Mouse (Mus musculus): ENCODE measurements around the gene Dcp1a. TPM values are rescaled to one million over a fixed set of nuclear protein-coding genes. Genes with fewer than 3 reads are reported as not detected.

The Dcp1a gene
- polyA plus RNA-seq, 1 experiment from 2014 or later: 31.9 TPM

GRCm38 (mm10) chr14:30562343-30562742 is 83.0 kb downstream of the Dcp1a start:
- Histone ChIP-seq H3K36me3 (peaks cover 83% of the 10 kb centered on the region), H3K4me1 (peaks cover 10% of the 10 kb centered on the region; the same call in 1 of the 2 replicates)
- ATAC-seq (ENCODE audit: low FRiP score, low read depth): no peak

GRCm38 (mm10) chr14:30564451-30564850 is 85.1 kb downstream of the Dcp1a start:
- H3K27me3 ChIP-seq: no peaks in the 10 kb centered on the region
- no peak overlapping the region for H3K4me2 ChIP-seq (replicated peaks)
- peaks cover 10% of the 10 kb centered on the region; the same call in 1 of the 2 replicates for H3K4me1 ChIP-seq
- no peak overlapping the region for H3K4me3 ChIP-seq
- no peak overlapping the region for H3K27ac ChIP-seq (replicated peaks)
- WGBS: 98% methylated on average over 2 of the region's 2 CpGs
- no peak overlapping the region for H3K9ac ChIP-seq (replicated peaks)
- no peaks in the 10 kb centered on the region for H3K9me3 ChIP-seq
- no peak for ATAC-seq (ENCODE audit: low FRiP score, low read depth)
- H3K36me3 ChIP-seq: peaks cover 82% of the 10 kb centered on the region

More at GRCm38 (mm10) chr14:30562343-30562742, 83.0 kb downstream of the Dcp1a start:
- Histone ChIP-seq H3K4me3 (no peak overlapping the region), H3K9me3 (no peaks in the 10 kb centered on the region), H3K27me3 (no peaks in the 10 kb centered on the region), H3K9ac (replicated peaks) (no peak overlapping the region), H3K4me2 (replicated peaks) (no peak overlapping the region), H3K27ac (replicated peaks) (no peak overlapping the region)

- 95% methylated on average over 6 of the region's 6 CpGs for WGBS
- no peak for ATAC-seq (ENCODE audit: low FRiP score, low read depth)
- Histone ChIP-seq H3K9ac (replicated peaks) (no peak overlapping the region), H3K27me3 (no peaks in the 10 kb centered on the region), H3K4me2 (replicated peaks) (no peak overlapping the region), H3K4me1 (peaks cover 6% of the 10 kb centered on the region; the same call in 1 of the 2 replicates), H3K27ac (replicated peaks) (no peak overlapping the region), H3K36me3 (peaks cover 81% of the 10 kb centered on the region), H3K4me3 (no peak overlapping the region), H3K9me3 (no peaks in the 10 kb centered on the region)
These were observed 87.0 kb downstream of the Dcp1a start for GRCm38 (mm10) chr14:30566317-30566716.

GRCm38 (mm10) chr14:30568016-30568415 is 88.7 kb downstream of the Dcp1a start:
- Histone ChIP-seq H3K9ac (replicated peaks) (no peak overlapping the region), H3K36me3 (peaks cover 92% of the 10 kb centered on the region), H3K27me3 (no peaks in the 10 kb centered on the region), H3K4me3 (no peak overlapping the region), H3K27ac (replicated peaks) (no peak overlapping the region), H3K4me1 (no peaks in the 10 kb centered on the region), H3K9me3 (no peaks in the 10 kb centered on the region), H3K4me2 (replicated peaks) (no peak overlapping the region)
- 94% methylated on average over 9 of the region's 9 CpGs for WGBS
- ATAC-seq (ENCODE audit: low FRiP score, low read depth): no peak

- H3K4me2 ChIP-seq (replicated peaks): no peak overlapping the region
- H3K9ac ChIP-seq (replicated peaks): no peak overlapping the region
- H3K4me1 ChIP-seq: no peaks in the 10 kb centered on the region
- 92% methylated on average over 9 of the region's 9 CpGs for WGBS
- H3K27ac ChIP-seq (replicated peaks): no peak overlapping the region
- ATAC-seq (ENCODE audit: low FRiP score, low read depth): no peak
- no peaks in the 10 kb centered on the region for H3K27me3 ChIP-seq
- no peaks in the 10 kb centered on the region for H3K9me3 ChIP-seq
- peaks cover 92% of the 10 kb centered on the region for H3K36me3 ChIP-seq
- no peak overlapping the region for H3K4me3 ChIP-seq
These were observed 91.0 kb downstream of the Dcp1a start for GRCm38 (mm10) chr14:30570303-30570702.

- Histone ChIP-seq H3K4me3 (no peak overlapping the region), H3K4me1 (no peaks in the 10 kb centered on the region), H3K4me2 (replicated peaks) (no peak overlapping the region), H3K27me3 (no peaks in the 10 kb centered on the region), H3K9ac (replicated peaks) (no peak overlapping the region), H3K9me3 (no peaks in the 10 kb centered on the region), H3K27ac (replicated peaks) (no peak overlapping the region; the same call in 1 of the 2 replicates), H3K36me3 (peaks cover 85% of the 10 kb centered on the region)
- 88% methylated on average over 10 of the region's 10 CpGs for WGBS
- no peak for ATAC-seq (ENCODE audit: low FRiP score, low read depth)
These were observed 92.9 kb downstream of the Dcp1a start for GRCm38 (mm10) chr14:30572253-30572652.

- WGBS: 84% methylated on average over 8 of the region's 8 CpGs
- no peak for ATAC-seq (ENCODE audit: low FRiP score, low read depth)
- no peak overlapping the region for H3K27ac ChIP-seq (replicated peaks)
- no peak overlapping the region for H3K4me3 ChIP-seq
- H3K4me2 ChIP-seq (replicated peaks): no peak overlapping the region
- no peaks in the 10 kb centered on the region for H3K27me3 ChIP-seq
- no peaks in the 10 kb centered on the region for H3K9me3 ChIP-seq
- H3K4me1 ChIP-seq: no peaks in the 10 kb centered on the region
- H3K36me3 ChIP-seq: peaks cover 76% of the 10 kb centered on the region
- no peak overlapping the region for H3K9ac ChIP-seq (replicated peaks)
These were observed 93.9 kb downstream of the Dcp1a start for GRCm38 (mm10) chr14:30573235-30573634.

- WGBS: 69% methylated on average over 6 of the region's 6 CpGs
These were observed 94.7 kb downstream of the Dcp1a start for GRCm38 (mm10) chr14:30573983-30574584.

GRCm38 (mm10) chr14:30575791-30576190 is 96.5 kb downstream of the Dcp1a start:
- WGBS: 84% methylated on average over 7 of the region's 7 CpGs
- H3K27ac ChIP-seq (replicated peaks): no peak overlapping the region
- H3K4me2 ChIP-seq (replicated peaks): no peak overlapping the region
- H3K9me3 ChIP-seq: no peaks in the 10 kb centered on the region
- no peaks in the 10 kb centered on the region for H3K27me3 ChIP-seq
- no peak overlapping the region for H3K4me3 ChIP-seq
- H3K36me3 ChIP-seq: peaks cover 53% of the 10 kb centered on the region
- peaks cover 4% of the 10 kb centered on the region; the same call in 1 of the 2 replicates for H3K4me1 ChIP-seq
- no peak overlapping the region for H3K9ac ChIP-seq (replicated peaks)
- no peak for ATAC-seq (ENCODE audit: low FRiP score, low read depth)

More at GRCm38 (mm10) chr14:30573983-30574584, 94.7 kb downstream of the Dcp1a start:
- peaks cover 68% of the 10 kb centered on the region for H3K36me3 ChIP-seq
- no peak overlapping the region for H3K4me2 ChIP-seq (replicated peaks)
- H3K9ac ChIP-seq (replicated peaks): no peak overlapping the region
- H3K4me3 ChIP-seq: no peak overlapping the region
- no peaks in the 10 kb centered on the region for H3K4me1 ChIP-seq
- ATAC-seq (ENCODE audit: low FRiP score, low read depth): no peak
- no peaks in the 10 kb centered on the region for H3K9me3 ChIP-seq
- H3K27me3 ChIP-seq: no peaks in the 10 kb centered on the region
- H3K27ac ChIP-seq (replicated peaks): peak overlapping the region; percentile 25; the same call in 1 of the 2 replicates

- Histone ChIP-seq H3K27ac (replicated peaks) (no peak overlapping the region), H3K9ac (replicated peaks) (no peak overlapping the region), H3K4me2 (replicated peaks) (no peak overlapping the region), H3K4me3 (no peak overlapping the region), H3K9me3 (no peaks in the 10 kb centered on the region), H3K27me3 (no peaks in the 10 kb centered on the region), H3K36me3 (peaks cover 48% of the 10 kb centered on the region), H3K4me1 (peaks cover 4% of the 10 kb centered on the region; the same call in 1 of the 2 replicates)
- WGBS: 81% methylated on average over 5 of the region's 5 CpGs
- no peak for ATAC-seq (ENCODE audit: low FRiP score, low read depth)
These were observed 96.9 kb downstream of the Dcp1a start for GRCm38 (mm10) chr14:30576260-30576659.

Measured in midbrain, embryonic 12.5 days (tissue).